Mouse (Mus musculus) stomach, postnatal 0 days (tissue): Measurements from ENCODE around the gene Akr1c12.

Source experiments
- CTCF ChIP-seq: IDR thresholded peaks from 2 replicates; pipeline ENCODE4 v1.5.1; 2016; ENCODE audit warnings: antibody characterized with exemption, low read depth, mild to moderate bottlenecking, moderate library complexity
- EP300 ChIP-seq: optimal IDR thresholded peaks from 2 replicates; pipeline ENCODE3; 2016; ENCODE audit warnings: antibody characterized with exemption

DNA sequence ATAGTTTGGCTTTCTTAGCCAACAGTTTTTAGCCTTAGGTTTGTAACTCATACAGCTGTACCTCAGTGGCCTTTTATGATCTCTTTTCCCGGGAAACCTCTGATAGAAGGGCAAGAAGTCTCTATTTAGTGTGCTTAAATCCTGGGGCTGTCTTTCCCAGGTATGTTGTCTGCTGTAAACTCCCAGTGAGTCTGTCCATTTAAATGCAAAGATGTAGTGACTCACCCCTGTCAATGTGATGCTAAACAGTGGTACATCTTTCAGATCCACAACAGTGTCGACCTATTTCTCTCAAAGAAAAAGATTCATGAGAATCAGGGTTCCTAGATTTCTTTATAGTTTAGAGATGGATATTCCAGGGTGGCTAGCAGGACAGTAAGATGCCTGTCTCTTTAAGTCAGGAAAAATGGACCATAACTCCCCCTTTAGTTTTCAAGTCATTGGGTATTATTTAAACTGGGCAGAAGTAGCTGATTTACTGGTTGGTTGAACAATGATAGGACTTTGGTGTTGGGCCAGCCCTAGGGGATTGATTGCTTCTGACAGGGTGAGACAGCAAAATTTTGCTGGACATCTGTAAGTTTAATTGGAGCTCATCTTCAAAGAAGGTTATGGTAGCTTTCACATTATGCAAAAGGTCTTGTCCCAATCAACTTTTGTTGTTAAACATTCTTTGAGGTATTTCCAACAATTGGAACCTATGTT, 25.8 kb upstream of the Akr1c12 start:
- no peak for TF ChIP-seq CTCF
- TF ChIP-seq EP300 = no peak
